Mouse (Mus musculus): Measurements from ENCODE around the gene Kmt2a. TPM values are rescaled to one million over a fixed set of nuclear protein-coding genes. Genes with fewer than 3 reads are reported as not detected.

Gene Kmt2a
- polyA plus RNA-seq, 1 experiment from 2014 or later = 22.2 TPM

- H3K36me3 ChIP-seq (ENCODE audit: control insufficient read depth, insufficient read depth, low read length) = no peaks in the 10 kb centered on the region
- WGBS = 48% methylated on average over 7 of the region's 7 CpGs
- H3K9me3 ChIP-seq (ENCODE audit: control insufficient read depth, low read length) = no peaks in the 10 kb centered on the region
- H3K4me2 ChIP-seq (ENCODE audit: low read length) = 0 out of 2 replicates have a peak overlapping the region, but pooled peaks have one; percentile 11
- no peaks in the 10 kb centered on the region for H3K27me3 ChIP-seq (ENCODE audit: control insufficient read depth, insufficient read depth, low read length)
- H3K27ac ChIP-seq (replicated peaks; ENCODE audit: low read depth, low read length) = no peak overlapping the region
- no peak for ATAC-seq (ENCODE audit: low FRiP score, low TSS enrichment)
- no peak for DNase-seq
- H3K9ac ChIP-seq (replicated peaks; ENCODE audit: low read length) = peak overlapping the region; percentile 7; the same call in 1 of the 2 replicates
- peaks cover 39% of the 10 kb centered on the region for H3K4me1 ChIP-seq (ENCODE audit: control insufficient read depth, insufficient read depth, low read length)
- H3K4me3 ChIP-seq (replicated peaks; ENCODE audit: low read depth, low read length) = no peak overlapping the region
These were observed 5.6 kb downstream of the Kmt2a start for GRCm38 (mm10) chr9:44875476-44875875.

GRCm38 (mm10) chr9:44874198-44874597 is 6.9 kb downstream of the Kmt2a start:
- ATAC-seq (ENCODE audit: low FRiP score, low TSS enrichment) (no peak), DNase-seq (no peak)
- Histone ChIP-seq H3K9me3 (ENCODE audit: control insufficient read depth, low read length) (no peaks in the 10 kb centered on the region), H3K4me1 (ENCODE audit: control insufficient read depth, insufficient read depth, low read length) (peaks cover 38% of the 10 kb centered on the region), H3K36me3 (ENCODE audit: control insufficient read depth, insufficient read depth, low read length) (no peaks in the 10 kb centered on the region), H3K4me3 (replicated peaks; ENCODE audit: low read depth, low read length) (no peak overlapping the region), H3K4me2 (ENCODE audit: low read length) (no peak overlapping the region), H3K9ac (replicated peaks; ENCODE audit: low read length) (no peak overlapping the region), H3K27ac (replicated peaks; ENCODE audit: low read depth, low read length) (no peak overlapping the region), H3K27me3 (ENCODE audit: control insufficient read depth, insufficient read depth, low read length) (no peaks in the 10 kb centered on the region)

- no peaks in the 10 kb centered on the region for H3K36me3 ChIP-seq (ENCODE audit: control insufficient read depth, insufficient read depth, low read length)
- no peak overlapping the region for H3K4me2 ChIP-seq (ENCODE audit: low read length)
- no peaks in the 10 kb centered on the region for H3K27me3 ChIP-seq (ENCODE audit: control insufficient read depth, insufficient read depth, low read length)
- no peak overlapping the region for H3K9ac ChIP-seq (replicated peaks; ENCODE audit: low read length)
- H3K27ac ChIP-seq (replicated peaks; ENCODE audit: low read depth, low read length) = no peak overlapping the region
- WGBS = 80% methylated on average over 5 of the region's 5 CpGs
- no peaks in the 10 kb centered on the region for H3K9me3 ChIP-seq (ENCODE audit: control insufficient read depth, low read length)
- no peak for DNase-seq
- no peak overlapping the region for H3K4me3 ChIP-seq (replicated peaks; ENCODE audit: low read depth, low read length)
- peaks cover 34% of the 10 kb centered on the region for H3K4me1 ChIP-seq (ENCODE audit: control insufficient read depth, insufficient read depth, low read length)
- ATAC-seq (ENCODE audit: low FRiP score, low TSS enrichment) = no peak
These were observed 7.4 kb downstream of the Kmt2a start for GRCm38 (mm10) chr9:44873665-44874064.

GRCm38 (mm10) chr9:44868336-44869094 is 12.6 kb downstream of the Kmt2a start:
- ATAC-seq (ENCODE audit: low FRiP score, low TSS enrichment) (no peak), DNase-seq (no peak)
- Histone ChIP-seq H3K4me3 (replicated peaks; ENCODE audit: low read depth, low read length) (no peak overlapping the region), H3K9ac (replicated peaks; ENCODE audit: low read length) (no peak overlapping the region), H3K4me2 (ENCODE audit: low read length) (no peak overlapping the region), H3K9me3 (ENCODE audit: control insufficient read depth, low read length) (no peaks in the 10 kb centered on the region), H3K4me1 (ENCODE audit: control insufficient read depth, insufficient read depth, low read length) (peaks cover 8% of the 10 kb centered on the region; the same call in 1 of the 2 replicates), H3K36me3 (ENCODE audit: control insufficient read depth, insufficient read depth, low read length) (peaks cover 22% of the 10 kb centered on the region), H3K27ac (replicated peaks; ENCODE audit: low read depth, low read length) (no peak overlapping the region), H3K27me3 (ENCODE audit: control insufficient read depth, insufficient read depth, low read length) (no peaks in the 10 kb centered on the region)
- WGBS = 86% methylated on average over 13 of the region's 13 CpGs

GRCm38 (mm10) chr9:44867664-44868063 is 13.4 kb downstream of the Kmt2a start:
- WGBS = 89% methylated on average over 3 of the region's 3 CpGs
- H3K36me3 ChIP-seq (ENCODE audit: control insufficient read depth, insufficient read depth, low read length) = peaks cover 27% of the 10 kb centered on the region

GRCm38 (mm10) chr9:44866501-44867240 is 14.4 kb downstream of the Kmt2a start:
- Histone ChIP-seq H3K4me1 (ENCODE audit: control insufficient read depth, insufficient read depth, low read length) (peaks cover 8% of the 10 kb centered on the region; the same call in 1 of the 2 replicates), H3K27ac (replicated peaks; ENCODE audit: low read depth, low read length) (no peak overlapping the region), H3K27me3 (ENCODE audit: control insufficient read depth, insufficient read depth, low read length) (no peaks in the 10 kb centered on the region), H3K36me3 (ENCODE audit: control insufficient read depth, insufficient read depth, low read length) (peaks cover 29% of the 10 kb centered on the region), H3K9ac (replicated peaks; ENCODE audit: low read length) (no peak overlapping the region), H3K4me3 (replicated peaks; ENCODE audit: low read depth, low read length) (no peak overlapping the region), H3K9me3 (ENCODE audit: control insufficient read depth, low read length) (no peaks in the 10 kb centered on the region), H3K4me2 (ENCODE audit: low read length) (no peak overlapping the region)
- ATAC-seq (ENCODE audit: low FRiP score, low TSS enrichment) (no peak), DNase-seq (peak; percentile 31)
- WGBS = 55% methylated on average over 9 of the region's 9 CpGs

More at GRCm38 (mm10) chr9:44867664-44868063, 13.4 kb downstream of the Kmt2a start:
- Histone ChIP-seq H3K9me3 (ENCODE audit: control insufficient read depth, low read length) (no peaks in the 10 kb centered on the region), H3K27me3 (ENCODE audit: control insufficient read depth, insufficient read depth, low read length) (no peaks in the 10 kb centered on the region), H3K9ac (replicated peaks; ENCODE audit: low read length) (no peak overlapping the region), H3K4me1 (ENCODE audit: control insufficient read depth, insufficient read depth, low read length) (peaks cover 8% of the 10 kb centered on the region; the same call in 1 of the 2 replicates), H3K27ac (replicated peaks; ENCODE audit: low read depth, low read length) (no peak overlapping the region), H3K4me3 (replicated peaks; ENCODE audit: low read depth, low read length) (no peak overlapping the region), H3K4me2 (ENCODE audit: low read length) (no peak overlapping the region)
- DNase-seq (no peak), ATAC-seq (ENCODE audit: low FRiP score, low TSS enrichment) (no peak)

GRCm38 (mm10) chr9:44861121-44861520 is 20.0 kb downstream of the Kmt2a start:
- ATAC-seq (ENCODE audit: low FRiP score, low TSS enrichment) = no peak
- no peaks in the 10 kb centered on the region for H3K9me3 ChIP-seq (ENCODE audit: control insufficient read depth, low read length)
- no peaks in the 10 kb centered on the region for H3K4me1 ChIP-seq (ENCODE audit: control insufficient read depth, insufficient read depth, low read length)
- no peak overlapping the region for H3K4me2 ChIP-seq (ENCODE audit: low read length)
- H3K9ac ChIP-seq (replicated peaks; ENCODE audit: low read length) = no peak overlapping the region
- no peaks in the 10 kb centered on the region for H3K27me3 ChIP-seq (ENCODE audit: control insufficient read depth, insufficient read depth, low read length)
- H3K27ac ChIP-seq (replicated peaks; ENCODE audit: low read depth, low read length) = no peak overlapping the region
- H3K4me3 ChIP-seq (replicated peaks; ENCODE audit: low read depth, low read length) = no peak overlapping the region
- H3K36me3 ChIP-seq (ENCODE audit: control insufficient read depth, insufficient read depth, low read length) = peaks cover 26% of the 10 kb centered on the region
- DNase-seq = no peak

GRCm38 (mm10) chr9:44858657-44859056 is 22.4 kb downstream of the Kmt2a start:
- no peak for DNase-seq
- H3K9ac ChIP-seq (replicated peaks; ENCODE audit: low read length) = no peak overlapping the region
- H3K27ac ChIP-seq (replicated peaks; ENCODE audit: low read depth, low read length) = no peak overlapping the region
- no peak overlapping the region for H3K4me2 ChIP-seq (ENCODE audit: low read length)
- 95% methylated on average over 3 of the region's 3 CpGs for WGBS
- H3K4me1 ChIP-seq (ENCODE audit: control insufficient read depth, insufficient read depth, low read length) = no peaks in the 10 kb centered on the region
- peaks cover 7% of the 10 kb centered on the region; the same call in 1 of the 2 replicates for H3K36me3 ChIP-seq (ENCODE audit: control insufficient read depth, insufficient read depth, low read length)
- H3K4me3 ChIP-seq (replicated peaks; ENCODE audit: low read depth, low read length) = no peak overlapping the region
- H3K27me3 ChIP-seq (ENCODE audit: control insufficient read depth, insufficient read depth, low read length) = no peaks in the 10 kb centered on the region
- H3K9me3 ChIP-seq (ENCODE audit: control insufficient read depth, low read length) = no peaks in the 10 kb centered on the region
- no peak for ATAC-seq (ENCODE audit: low FRiP score, low TSS enrichment)

Measured in midbrain, embryonic 14.5 days (tissue).